Mouse (Mus musculus) spleen, adult 2 months (tissue): Measurements from ENCODE around the gene Aebp1.

Experiments used
- CTCF ChIP-seq: fragments of 200-500 bp; IDR thresholded peaks from 2 replicates; pipeline ENCODE4 v1.5.1; 2011; ENCODE audit warnings: mild to moderate bottlenecking, inconsistent platforms; ENCODE audit not compliant: insufficient read depth, insufficient read length, insufficient replicate concordance; ENCODE audit errors: extremely low read depth
- POLR2A ChIP-seq: fragments of 200-500 bp; IDR thresholded peaks from 2 replicates; pipeline ENCODE4 v1.6.1; 2011; ENCODE audit warnings: low read depth, low read length, inconsistent platforms

GRCm38 (mm10) chr11:5869331-5869730 lies 7.6 kb downstream of the Aebp1 start:
- no peak for TF ChIP-seq CTCF
- TF ChIP-seq POLR2A: no peak
